9 mouse cellular contexts compared by ENCODE assay signal in genomic region chr15:103133761-103134160, GRCm38 (mm10). TPM values are rescaled to one million over a fixed set of nuclear protein-coding genes. Genes with fewer than 3 reads are reported as not detected.
DNase-seq lines count a peak whose midpoint lies in the region; ATAC-seq and TF ChIP-seq lines count a peak whose summit lies in the region.
"Had no signal": no experiment of that assay in that cellular context is flagged by ENCODE, and none has a peak within 500 bp of the region (broad histone marks: within the 10 kb centered on the region; RNA-seq: fewer than 3 reads in every experiment).

No protein-coding gene starts in this region.

- H3K4me1 ChIP-seq in CH12.LX (ENCODE audit: control insufficient read depth in 1 of 2, insufficient read depth in 2 of 2), result peaks cover 25 to 82% of the 10 kb centered on the region in 2 experiments
- peaks cover 17% of the 10 kb centered on the region for H3K4me1 ChIP-seq in forebrain, embryonic 14.5 days (ENCODE audit: control insufficient read depth, insufficient read depth, low read length)

- H3K4me3 ChIP-seq in CH12.LX (replicated peaks in 1 of 3; ENCODE audit: low read depth in 2 of 3, low read length in 2 of 3, poor library complexity in 1 of 3), result no peak overlapping the region
- no peak overlapping the region for H3K4me3 ChIP-seq in forebrain, embryonic 14.5 days (ENCODE audit: low read depth, low read length)
- H3K4me3 ChIP-seq: limb, embryonic 15.5 days had no signal

- TF ChIP-seq EP300 in CH12.LX (IDR thresholded peaks at IDR 0.05; ENCODE audit: low read length), result 0 out of 2 replicates have a peak, but pooled peaks have one; percentile 31

- in situ Hi-C loops in CH12.LX (cut with MboI; ENCODE audit: low pct_ligation_motif_present, low pct_unique_long_range_greater_than_20kb, low sequenced_read_pairs), result no loop called here

- intact Hi-C loops in left cerebral cortex, postnatal 25 days (cut with DNase I), result no loop called here

- TF ChIP-seq POLR2A in CH12.LX (IDR thresholded peaks at IDR 0.05; ENCODE audit: low read depth, low read length), result no peak

- H3K9ac ChIP-seq in CH12.LX (ENCODE audit: insufficient read depth, low read depth), result no peak overlapping the region
- no peak overlapping the region for H3K9ac ChIP-seq in forebrain, embryonic 14.5 days (ENCODE audit: low read length)
- H3K9ac ChIP-seq: limb, embryonic 15.5 days had no signal

- TF ChIP-seq RAD21 in CH12.LX (IDR thresholded peaks at IDR 0.05; ENCODE audit: low read depth, low read length), result no peak

- H3K36me3 ChIP-seq in CH12.LX (replicated peaks in 1 of 2; ENCODE audit: control insufficient read depth in 1 of 2, insufficient read depth in 1 of 2, low read length in 1 of 2), result no peaks in the 10 kb centered on the region
- H3K36me3 ChIP-seq in forebrain, embryonic 14.5 days (ENCODE audit: control insufficient read depth, insufficient read depth, low read length), result no peaks in the 10 kb centered on the region
- H3K36me3 ChIP-seq: limb, embryonic 15.5 days had no signal

- H3K9me3 ChIP-seq in CH12.LX (replicated peaks; ENCODE audit: low read length), result peaks cover 3% of the 10 kb centered on the region
- H3K9me3 ChIP-seq in forebrain, embryonic 14.5 days (replicated peaks; ENCODE audit: control insufficient read depth, low read length), result 0 out of 2 replicates have a peak, but pooled peaks cover 3% of the 10 kb centered on the region
- H3K9me3 ChIP-seq: limb, embryonic 15.5 days had no signal

- no peak for TF ChIP-seq CTCF in CH12.LX (conservative IDR thresholded peaks at IDR 0.05 in 1 of 2, IDR thresholded peaks at IDR 0.05 in 1 of 2; ENCODE audit: low read depth in 2 of 2, low read length in 2 of 2)

- WGBS in forebrain, embryonic 14.5 days, result 18% methylated on average over 4 of the region's 4 CpGs

- H3K4me2 ChIP-seq in CH12.LX (ENCODE audit: insufficient read depth, low read depth, poor library complexity, severe bottlenecking), result no peak overlapping the region
- no peak overlapping the region for H3K4me2 ChIP-seq in forebrain, embryonic 14.5 days (ENCODE audit: low read length)
- H3K4me2 ChIP-seq: limb, embryonic 15.5 days had no signal

- H3K79me2 ChIP-seq in CH12.LX (replicated peaks; ENCODE audit: control insufficient read depth, extremely low read depth, insufficient read depth, poor library complexity, severe bottlenecking), result no peaks in the 10 kb centered on the region

- no peaks in the 10 kb centered on the region for H3K27me3 ChIP-seq in CH12.LX (replicated peaks)
- H3K27me3 ChIP-seq in forebrain, embryonic 14.5 days (replicated peaks; ENCODE audit: control insufficient read depth, insufficient read depth, low read length), result 0 out of 2 replicates have a peak, but pooled peaks cover 4% of the 10 kb centered on the region

- no peak overlapping the region for H3K27ac ChIP-seq in CH12.LX (ENCODE audit: insufficient read depth, low read depth)
- H3K27ac ChIP-seq in forebrain, embryonic 14.5 days (ENCODE audit: low read depth, low read length), result no peak overlapping the region
- H3K27ac ChIP-seq: limb, embryonic 15.5 days had no signal

- dilution Hi-C loops in CH12.LX (cut with MboI; ENCODE audit: extremely low pct_ligation_motif_present, extremely low pct_unique_long_range_greater_than_20kb, low sequenced_read_pairs), result no loop called here

- DNase-seq in adrenal gland, postnatal 14 days, result peak; percentile 36
- no peak for DNase-seq in adrenal gland, adult 18-20 months (ENCODE audit: low spot score in 2 of 2)
- peak; percentile 87 for DNase-seq in CH12.LX (ENCODE audit: extremely low read depth)
- peak; percentile 56 for DNase-seq in forebrain, embryonic 14.5 days (ENCODE audit: low spot score)
- peak; percentile 75 for DNase-seq in mesoderm, embryonic 11.5 days (ENCODE audit: low read depth, low spot score)
- no peak for DNase-seq in urinary bladder, postnatal 10 days (ENCODE audit: low spot score)
- DNase-seq in left cerebral cortex, postnatal 25 days (ENCODE audit: low spot score in 2 of 2), result no peak
- DNase-seq in c-Kit-positive CD71-positive TER-119-positive erythroid progenitor cells, embryonic 14.5 days (ENCODE audit: low spot score), result no peak

- peak; percentile 67 for ATAC-seq in forebrain, embryonic 14.5 days

TF ChIP-seq in CH12.LX, 34 proteins besides CTCF, POLR2A, EP300 and RAD21:
- 0 out of 2 replicates have a peak, but pooled peaks have one; percentile 19 for TF ChIP-seq HCFC1 (IDR thresholded peaks at IDR 0.05; ENCODE audit: low read depth, low read length)
- TF ChIP-seq ETS1 (conservative IDR thresholded peaks at IDR 0.05; ENCODE audit: low read depth, low read length), result 0 out of 2 replicates have a peak, but pooled peaks have one; percentile 23
- peak; percentile 92 for TF ChIP-seq USF1 (IDR thresholded peaks at IDR 0.05; ENCODE audit: low read depth, low read length)
- no peak for TF ChIP-seq MAZ (IDR thresholded peaks at IDR 0.05; ENCODE audit: low read depth, low read length)
- TF ChIP-seq MAX (IDR thresholded peaks at IDR 0.05; ENCODE audit: low read length), result peak; percentile 89
- TF ChIP-seq TCF12 (IDR thresholded peaks at IDR 0.05; ENCODE audit: low read depth, low read length), result peak; percentile 34; the same call in 1 of the 2 replicates
- 0 out of 2 replicates have a peak, but pooled peaks have one; percentile 41 for TF ChIP-seq RCOR1 (conservative IDR thresholded peaks at IDR 0.05; ENCODE audit: low read depth, low read length)
- no peak for TF ChIP-seq NELFE (IDR thresholded peaks at IDR 0.05; ENCODE audit: low read depth, low read length)
- 0 out of 2 replicates have a peak, but pooled peaks have one; percentile 27 for TF ChIP-seq BHLHE40 (IDR thresholded peaks at IDR 0.05; ENCODE audit: low read depth, low read length)
- TF ChIP-seq USF2 (conservative IDR thresholded peaks at IDR 0.05; ENCODE audit: low read depth, low read length), result peak; percentile 87
TF ChIP-seq in CH12.LX: peak in this region for 8.

RNA-seq across cellular contexts. Expression of gene Smug1, which starts 33.1 kb away (rescaled TPM):
- 10.9 and 17.6 TPM in 2 replicates for total RNA-seq in adrenal gland, postnatal 14 days (2021)
- total RNA-seq in adrenal gland, adult 18-20 months (2021), result 10 to 100 TPM; 12.5 to 13.2 TPM
- 7.3 and 7.8 TPM in 2 replicates for total RNA-seq in CH12.LX (2012; rRNA removed)
- total RNA-seq in CH12.LX (2014; rRNA removed), result 9.5 and 9.8 TPM in 2 replicates
- 6.1 and 7.3 TPM in 2 replicates for polyA plus RNA-seq in CH12.LX (2012; ENCODE audit: insufficient read length, low read depth)
- 25.3 and 26.5 TPM in 2 replicates for polyA plus RNA-seq in forebrain, embryonic 14.5 days (2014; fragmentation: Nextera tagmentation; extraction: Ambion mirVana)
- 10 to 100 TPM; 19.2 to 20.9 TPM for total RNA-seq in left cerebral cortex, postnatal 25 days (2021)

Comparison
In these comparisons a context has a peak if more than half of its experiments do, and no peak if none do; other contexts are left out.
1. DNase-seq: peak in adrenal gland, postnatal 14 days (single experiment), CH12.LX (single experiment), forebrain, embryonic 14.5 days (single experiment) and mesoderm, embryonic 11.5 days (single experiment); none in adrenal gland, adult 18-20 months (0 of 2), urinary bladder, postnatal 10 days (single experiment), left cerebral cortex, postnatal 25 days (0 of 2) and c-Kit-positive CD71-positive TER-119-positive erythroid progenitor cells, embryonic 14.5 days (single experiment).